Mouse (Mus musculus) cerebellum, postnatal 14 days (tissue): ENCODE results near the gene Gpr153.

Experiments
- DNase-seq, 2 experiments: peaks; one replicate each; pipeline ENCODE4 v3.0.0; 2021; ENCODE audit warnings: mixed read lengths in 2 of 2

The Gpr153 gene

DNA sequence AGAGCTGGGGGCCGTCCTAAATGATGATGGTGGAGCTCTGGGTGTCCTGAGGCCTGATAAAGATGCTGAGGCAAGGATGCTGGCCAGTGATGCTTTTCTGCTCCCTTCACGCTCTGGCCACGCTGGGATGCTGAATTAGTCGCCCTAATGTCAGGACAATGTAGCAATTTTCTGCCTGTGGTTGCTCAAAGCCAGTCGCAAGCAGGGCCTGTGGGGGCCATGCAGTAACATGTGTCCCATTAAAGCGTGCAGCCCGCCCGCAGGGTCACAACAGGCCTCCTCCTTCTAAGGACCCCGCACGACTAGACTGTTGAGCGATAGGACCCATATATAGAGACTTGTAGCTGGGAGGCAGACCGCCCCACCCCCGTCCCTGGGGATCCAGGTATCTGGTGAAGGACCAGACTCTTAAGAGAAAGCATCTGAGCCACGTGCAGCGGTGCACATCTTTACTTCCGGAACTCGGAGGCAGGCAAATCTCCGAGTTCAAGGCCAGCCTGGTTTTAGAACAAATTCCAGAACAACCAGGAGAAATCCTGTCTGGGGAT is 14.4 kb downstream of the Gpr153 start:
- DNase-seq, result no peak

DNA sequence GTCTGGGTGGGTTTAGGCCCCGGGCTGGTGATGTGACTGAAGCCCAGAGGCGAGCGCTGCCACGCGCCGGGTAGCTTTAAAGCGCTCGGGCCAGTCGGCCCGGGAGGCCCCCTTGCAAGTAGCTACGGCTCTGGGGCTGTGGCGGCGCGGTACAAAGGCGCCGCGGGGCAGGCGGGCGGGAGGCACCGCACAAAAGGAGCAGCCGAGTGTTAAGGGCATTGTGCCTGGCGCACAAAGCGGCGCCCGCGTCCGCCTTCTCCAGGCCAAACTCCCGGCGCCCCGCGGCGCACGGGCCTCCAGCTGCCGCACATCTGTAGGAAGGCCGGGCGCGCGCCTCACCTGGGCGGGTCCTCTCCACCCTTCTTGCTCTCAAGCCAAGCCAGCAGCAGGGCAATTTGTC is 16.4 kb downstream of the Gpr153 start:
- no peak for DNase-seq

DNA sequence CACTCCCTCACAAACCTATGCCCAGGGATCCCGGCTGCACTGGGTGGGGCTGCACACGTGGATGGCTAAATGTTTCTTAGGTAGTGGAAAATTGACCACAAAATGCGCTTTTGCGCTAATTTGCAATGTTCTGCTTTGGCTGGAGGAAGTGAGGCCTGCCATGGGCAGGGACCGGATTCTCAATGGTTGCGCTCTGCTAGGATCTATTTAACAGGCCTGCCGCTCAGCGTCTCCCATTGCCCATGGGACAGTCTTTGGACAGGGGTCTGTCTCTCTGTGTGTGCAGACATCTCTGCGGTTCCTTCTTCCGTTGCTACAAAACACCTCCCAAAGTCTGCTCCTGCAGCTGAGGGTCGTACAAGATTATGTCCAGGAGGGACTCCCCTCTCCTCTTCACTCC is 17.0 kb downstream of the Gpr153 start:
- no peak for DNase-seq

DNA sequence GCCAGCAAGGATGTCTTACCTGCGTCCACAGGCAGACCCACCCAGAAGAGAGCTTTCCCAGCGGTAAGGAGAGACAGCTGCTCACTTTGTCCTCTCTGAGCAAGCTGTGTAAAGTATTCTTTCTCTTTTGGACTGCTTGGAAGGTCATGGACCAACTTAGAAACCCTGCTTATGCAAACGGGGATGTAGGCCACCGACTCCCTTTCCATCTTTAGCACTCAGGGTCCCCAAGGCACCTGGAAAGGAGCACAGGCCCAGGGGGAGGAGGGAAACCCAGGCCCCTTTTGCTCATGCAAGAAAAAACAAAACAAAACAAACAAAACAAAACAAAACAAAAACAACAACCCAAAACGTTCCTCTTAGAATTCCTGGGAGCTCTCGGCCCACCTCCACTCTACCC is 17.5 kb downstream of the Gpr153 start, which contains the start of gene Hes3:
Gene Hes3, minus strand, starts transcription at position 101 of the 400 bp plus-strand sequence.
- no peak for DNase-seq

DNA sequence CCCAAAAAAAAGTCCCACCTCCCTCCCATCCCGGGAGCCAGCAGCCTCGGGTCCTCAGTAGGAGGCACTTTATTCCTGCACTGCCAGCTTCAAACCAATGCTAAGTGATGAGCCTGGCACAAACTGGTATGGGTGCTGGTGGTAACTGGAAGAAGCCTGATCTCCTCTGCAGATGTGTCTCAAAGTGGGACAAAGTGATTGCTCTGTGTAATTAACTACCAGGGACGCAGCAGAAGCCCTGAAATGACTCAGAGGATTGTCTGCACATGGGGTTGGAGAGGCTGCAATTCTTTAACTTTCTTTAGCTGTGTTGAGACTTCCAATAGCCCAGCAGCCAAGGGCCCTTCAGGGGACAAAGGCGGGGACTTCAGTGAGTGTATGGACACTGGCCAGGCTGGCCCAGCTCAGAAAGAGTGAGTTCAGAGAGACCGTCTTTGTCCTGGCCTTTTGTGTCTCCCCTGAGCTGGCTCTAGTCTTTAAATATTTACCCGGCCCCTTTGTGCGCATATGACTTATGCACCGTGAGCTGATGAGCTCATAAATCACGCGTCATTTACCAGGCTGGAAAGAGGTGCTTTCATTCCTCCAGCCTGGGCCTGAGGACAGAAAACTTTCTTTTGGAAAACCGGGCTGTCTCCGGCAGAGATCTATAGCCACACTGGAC is 18.2 kb downstream of the Gpr153 start:
- DNase-seq, result no peak

- no peak for DNase-seq
These were observed 20.3 kb downstream of the Gpr153 start for GRCm38 (mm10) chr4:152294188-152294929.

DNA sequence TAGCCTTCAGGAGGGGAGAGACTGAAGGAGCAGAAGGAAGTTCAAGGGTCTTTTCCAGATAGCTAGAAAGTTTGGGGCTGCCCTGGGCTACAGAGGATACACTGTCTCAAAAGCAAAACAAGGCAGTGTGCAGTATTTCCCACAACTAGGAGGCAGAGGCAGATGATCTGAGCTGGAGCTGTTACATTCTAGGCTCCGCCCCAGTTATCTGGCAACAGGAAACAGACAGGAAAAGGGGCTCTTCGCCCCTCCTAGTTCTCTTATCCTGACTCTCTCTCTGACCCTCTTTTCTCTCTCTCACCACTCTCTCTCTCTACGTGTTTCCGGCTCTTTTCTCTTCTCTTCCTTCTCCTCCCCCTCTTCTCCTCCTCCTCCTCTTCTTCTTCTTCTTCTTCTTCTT is 21.9 kb downstream of the Gpr153 start:
- no peak for DNase-seq

DNA sequence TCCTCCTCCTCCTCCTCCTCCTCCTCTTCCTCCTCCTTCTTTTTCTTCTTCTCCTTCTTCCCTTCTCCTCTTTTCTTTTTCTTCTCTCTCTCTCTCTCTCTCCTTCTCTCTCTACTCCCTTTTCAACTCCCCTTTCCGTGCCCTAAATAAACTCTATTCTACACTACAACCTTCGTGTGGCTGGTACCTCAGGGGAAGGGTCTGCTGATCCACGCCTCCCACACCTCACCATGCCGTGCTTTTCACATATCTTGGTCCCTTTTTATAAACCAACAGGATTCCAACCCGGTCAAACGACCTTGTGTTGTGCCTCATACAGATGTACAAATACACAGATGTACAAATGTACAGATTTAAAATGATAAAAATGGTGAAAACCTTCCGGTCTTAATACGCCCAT is 22.3 kb downstream of the Gpr153 start:
- DNase-seq, result no peak

DNA sequence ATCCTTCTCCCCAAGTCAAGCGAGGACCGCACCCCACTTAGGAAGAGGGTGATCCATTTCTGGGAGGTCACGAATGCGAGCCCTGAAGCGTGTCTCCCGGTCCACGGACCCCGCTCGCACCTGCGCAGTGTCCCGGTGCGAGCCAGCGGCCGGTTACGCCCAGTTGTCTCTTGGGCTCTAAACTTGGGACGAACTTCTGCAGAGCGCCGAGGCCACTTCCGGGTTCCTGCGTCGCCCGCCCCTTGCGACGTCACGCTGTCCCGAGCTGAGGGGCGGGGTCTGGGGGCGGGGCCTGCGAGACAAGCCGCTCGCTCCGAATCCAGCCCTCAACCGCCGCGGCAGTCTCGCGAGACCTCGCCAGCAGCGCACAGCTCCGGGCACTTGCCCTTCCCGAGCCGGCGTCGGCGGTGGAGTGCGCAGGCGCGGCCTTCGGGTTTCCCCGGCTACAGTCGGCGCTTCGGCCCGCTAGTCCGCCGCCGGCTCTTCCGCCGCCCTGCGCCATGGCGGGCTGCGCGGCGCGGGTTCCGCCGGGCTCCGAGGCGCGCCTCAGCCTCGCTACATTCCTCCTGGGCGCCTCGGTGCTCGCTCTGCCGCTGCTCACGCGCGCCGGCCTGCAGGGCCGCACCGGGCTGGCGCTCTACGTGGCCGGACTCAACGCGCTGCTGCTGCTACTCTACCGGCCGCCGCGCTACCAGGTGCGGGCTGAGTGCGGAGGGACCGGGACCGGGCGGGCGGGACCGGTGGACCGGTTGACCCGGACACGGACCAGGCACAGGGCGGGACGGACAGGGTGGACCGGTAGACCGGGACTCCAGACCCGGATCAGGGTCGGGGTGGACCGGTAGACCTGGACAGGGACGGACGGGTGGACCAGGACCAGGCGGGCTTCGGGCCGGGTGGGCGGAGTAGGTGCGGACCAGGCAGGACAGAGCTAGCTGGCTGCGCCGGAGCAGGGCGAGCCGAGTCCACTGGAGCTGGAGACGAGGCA is 23.1 kb downstream of the Gpr153 start, which contains the start of gene Icmt:
Gene Icmt, plus strand, starts transcription at position 354 of the 988 bp plus-strand sequence.
- DNase-seq, result peak; percentile 100

DNA sequence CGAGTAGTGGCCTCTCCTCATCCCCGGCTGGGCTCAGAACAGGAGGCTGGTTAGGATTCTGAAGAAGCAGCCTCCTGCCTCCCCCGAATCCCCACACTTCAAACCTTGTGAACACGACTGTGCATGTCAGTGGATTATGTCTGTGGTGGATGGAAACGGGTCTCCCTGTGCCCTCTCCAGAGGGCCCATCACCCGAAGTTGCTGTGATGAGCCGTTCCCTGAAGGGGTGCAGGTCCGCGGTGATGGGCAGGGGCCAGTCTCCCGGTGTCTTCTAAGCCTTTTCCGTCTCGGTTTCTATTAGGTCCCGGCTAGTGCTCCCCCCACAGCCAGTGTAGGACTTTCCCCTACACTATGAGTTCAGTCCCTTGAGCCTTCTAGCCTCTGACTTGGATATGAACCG is 24.8 kb downstream of the Gpr153 start:
- DNase-seq, result no peak

DNA sequence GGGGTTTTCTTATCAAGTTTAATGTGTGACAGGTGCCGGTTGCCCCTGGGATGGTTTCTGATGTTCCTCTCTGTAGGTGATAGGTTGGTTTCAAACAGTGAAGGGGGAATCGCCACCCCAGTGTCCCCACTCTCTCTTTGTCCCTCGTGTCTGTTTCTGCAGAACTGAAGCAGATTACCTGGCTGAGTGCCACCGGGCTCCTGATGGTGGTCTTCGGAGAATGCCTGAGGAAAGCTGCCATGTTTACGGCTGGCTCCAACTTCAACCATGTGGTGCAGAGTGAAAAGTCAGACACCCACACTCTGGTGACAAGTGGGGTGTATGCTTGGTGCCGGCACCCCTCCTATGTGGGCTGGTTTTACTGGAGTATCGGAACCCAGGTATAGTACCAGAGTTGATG is 26.3 kb downstream of the Gpr153 start:
- peak in 1 of 2 experiments; percentile 62 for DNase-seq

GRCm38 (mm10) chr4:152302012-152302411 is 28.0 kb downstream of the Gpr153 start:
- no peak for DNase-seq

GRCm38 (mm10) chr4:152303172-152303571 is 29.1 kb downstream of the Gpr153 start:
- DNase-seq, result no peak

DNA sequence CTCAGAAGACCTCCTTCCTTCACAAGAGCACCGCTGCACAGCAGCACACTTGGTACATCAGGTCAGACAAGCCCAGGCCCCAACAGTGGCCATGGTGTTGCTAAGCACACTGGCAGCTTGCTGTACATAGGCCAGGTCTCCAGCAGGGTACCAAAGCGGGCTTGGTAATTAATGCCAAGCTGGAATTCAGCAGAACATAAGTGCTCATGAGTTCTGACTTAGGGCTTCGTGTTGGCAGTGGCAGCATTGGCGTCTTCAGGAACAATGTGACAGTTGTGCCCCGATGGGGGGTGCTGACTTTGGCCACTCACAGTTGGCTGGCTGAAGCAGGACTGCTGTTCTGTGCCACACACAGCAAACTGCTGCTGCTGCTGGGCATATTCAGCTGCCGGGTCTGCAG is 30.7 kb downstream of the Gpr153 start:
- DNase-seq, result peak; percentile 62 to 63

GRCm38 (mm10) chr4:152305991-152306390 is 32.0 kb downstream of the Gpr153 start:
- no peak for DNase-seq

- DNase-seq, result no peak
These were observed 33.5 kb downstream of the Gpr153 start for GRCm38 (mm10) chr4:152307542-152307941.

DNA sequence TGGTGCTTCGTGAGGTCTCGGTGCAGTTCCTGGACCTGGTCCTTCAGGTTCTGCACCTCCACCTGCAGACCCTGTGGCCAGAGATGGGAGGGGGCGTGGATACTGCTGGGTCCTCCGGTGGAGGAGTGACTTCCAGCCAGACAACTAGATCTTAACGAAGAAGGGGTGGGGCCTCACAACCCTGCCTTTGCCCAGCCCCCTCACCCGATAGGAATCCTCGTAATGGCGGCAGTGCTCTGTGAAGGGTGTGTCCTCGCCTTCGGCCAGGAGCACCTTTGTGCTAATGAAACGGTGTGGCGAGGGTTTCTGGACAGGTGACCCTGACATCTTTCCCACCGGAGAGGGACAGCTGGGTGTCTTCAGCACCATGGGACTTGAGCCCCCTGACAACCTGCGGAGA is 38.2 kb downstream of the Gpr153 start:
- no peak for DNase-seq

GRCm38 (mm10) chr4:152313211-152313632 is 39.2 kb downstream of the Gpr153 start:
- no peak for DNase-seq

DNA sequence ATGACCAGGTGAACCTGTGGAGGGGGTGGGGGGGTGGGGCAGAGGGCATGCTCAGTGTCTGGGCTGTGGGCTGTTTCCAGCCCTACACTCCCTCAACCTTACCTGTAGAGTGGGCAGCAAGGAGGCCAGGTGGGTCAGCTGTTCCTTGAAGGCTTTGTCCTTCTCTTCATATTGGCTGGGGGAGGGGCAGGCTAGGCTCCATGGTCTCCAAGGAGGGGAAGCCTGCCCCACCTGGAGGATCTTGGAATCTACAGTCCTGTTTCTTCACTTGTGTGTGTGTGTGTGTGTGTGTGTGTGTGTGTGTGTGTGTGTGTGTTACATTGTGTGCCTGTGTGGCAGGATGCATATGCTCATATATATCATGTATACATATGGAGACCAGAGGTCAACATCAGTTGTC is 39.9 kb downstream of the Gpr153 start:
- DNase-seq, result peak in 1 of 2 experiments; percentile 82

DNA sequence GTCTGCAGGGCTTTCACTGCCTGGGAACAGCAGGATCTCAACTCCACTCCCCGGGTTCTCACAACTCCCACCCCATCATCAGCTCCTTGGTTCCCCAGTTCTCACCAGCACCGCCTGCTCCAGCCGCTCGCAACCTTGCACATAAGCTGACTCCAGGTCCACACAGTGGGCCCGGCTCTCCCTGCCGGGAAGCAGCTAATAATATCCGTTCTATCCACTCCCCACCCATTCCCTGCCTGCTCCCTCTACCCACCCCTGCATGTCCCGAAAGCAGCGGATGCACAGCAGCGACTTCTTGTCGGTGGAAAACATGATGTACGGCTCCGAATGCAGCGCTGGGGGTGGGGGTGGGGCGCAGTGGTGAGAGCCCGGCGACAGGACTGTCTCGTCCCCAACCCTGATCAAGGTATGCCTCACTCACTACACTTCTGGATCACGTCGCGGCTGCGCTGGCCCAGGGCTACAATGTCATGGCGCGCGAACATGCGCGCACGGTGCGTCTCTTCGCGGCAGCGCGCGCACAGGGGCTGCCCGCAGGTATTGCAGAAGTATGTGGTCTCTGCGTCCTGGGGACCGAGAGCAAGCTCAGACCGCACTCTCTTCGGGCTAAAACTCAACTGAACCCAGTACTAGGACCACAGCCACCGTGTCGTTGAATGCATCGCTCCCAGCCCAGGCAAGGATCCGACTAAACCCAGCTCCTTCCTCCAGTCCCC is 41.6 kb downstream of the Gpr153 start:
- no peak for DNase-seq

GRCm38 (mm10) chr4:152317631-152318033 is 43.6 kb downstream of the Gpr153 start:
- DNase-seq, result peak; percentile 45 to 65
